8 mouse cellular contexts compared by ENCODE assay signal in the genomic region with DNA sequence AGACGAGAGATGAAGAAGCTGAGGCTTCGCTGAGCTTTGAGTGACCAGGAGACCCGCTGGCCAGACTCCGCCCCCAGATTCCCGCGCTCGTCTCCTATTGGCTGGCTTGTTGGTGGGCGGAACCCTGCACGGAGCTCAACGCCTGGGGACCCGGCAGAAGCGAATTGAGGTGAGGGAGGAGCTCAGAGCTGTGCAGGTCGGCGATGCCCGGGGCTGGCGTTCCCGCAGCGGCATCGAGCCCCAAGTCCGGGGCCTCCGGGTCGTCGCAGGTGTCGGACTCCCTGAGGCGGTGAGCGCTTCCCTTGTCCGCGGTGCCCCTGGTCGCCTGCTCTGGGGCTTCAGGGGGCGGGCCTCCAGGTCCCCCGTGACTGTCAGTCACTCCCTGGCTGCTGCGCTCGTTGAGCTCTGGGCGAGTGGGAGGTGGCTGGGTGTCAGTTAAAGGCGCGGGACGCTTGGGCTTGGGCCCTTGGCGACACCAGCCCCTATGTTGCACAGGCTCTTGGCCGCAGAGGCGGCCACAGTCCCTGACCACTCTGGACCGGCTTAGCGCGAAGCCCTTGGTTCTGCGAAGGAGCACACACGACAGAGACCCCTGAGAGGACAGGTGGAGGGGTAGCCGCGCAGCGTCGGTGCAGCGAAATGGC. TPM values are rescaled to one million over a fixed set of nuclear protein-coding genes. Genes with fewer than 3 reads are reported as not detected.
DNase-seq lines count a peak whose midpoint lies in the region; ATAC-seq and TF ChIP-seq lines count a peak whose summit lies in the region.

Gene Zfp638 (plus strand): TSS at position 156 of the 644 bp plus-strand sequence.

- ATAC-seq in kidney, embryonic 15.5 days (replicated peaks; ENCODE audit: low FRiP score): peak; percentile 98
- peak; percentile 98 for ATAC-seq in monocyte, adult 5-6 weeks (replicated peaks; ENCODE audit: insufficient number of reproducible peaks, low FRiP score, low TSS enrichment, poor library complexity, severe bottlenecking)

- TF ChIP-seq POLR2A in bone marrow macrophage, adult 2 months (IDR thresholded peaks at IDR 0.05; ENCODE audit: borderline replicate concordance, low read depth, low read length): no peak
- peak; percentile 33; the same call in 1 of the 2 replicates for TF ChIP-seq POLR2A in embryonic fibroblast, embryonic 13.5 days (IDR thresholded peaks at IDR 0.05; ENCODE audit: low read depth, low read length)

- H3K9me3 ChIP-seq in heart, embryonic 10.5 days: no peaks in the 10 kb centered on the region
- no peaks in the 10 kb centered on the region for H3K9me3 ChIP-seq in kidney, embryonic 15.5 days (replicated peaks)

- peak within 1 kb of the TSS; percentile 55 for H3K9ac ChIP-seq in kidney, embryonic 15.5 days

- peak within 1 kb of the TSS; percentile 100 for H3K4me2 ChIP-seq in kidney, embryonic 15.5 days

- TF ChIP-seq CTCF in bone marrow macrophage, adult 2 months (IDR thresholded peaks at IDR 0.05; ENCODE audit: low read depth, low read length): no peak
- TF ChIP-seq CTCF in embryonic fibroblast, embryonic 13.5 days (IDR thresholded peaks at IDR 0.05; ENCODE audit: borderline replicate concordance, insufficient read depth, low read length): no peak

- H3K27ac ChIP-seq in bone marrow macrophage, adult 2 months (ENCODE audit: insufficient read depth, low read depth, low read length): peak within 1 kb of the TSS; percentile 41
- H3K27ac ChIP-seq in embryonic fibroblast, embryonic 13.5 days (ENCODE audit: insufficient read depth, low read length): no peak within 1 kb of the TSS
- peak within 1 kb of the TSS; percentile 85 for H3K27ac ChIP-seq in heart, embryonic 10.5 days
- peak within 1 kb of the TSS; percentile 54; the same call in 1 of the 2 replicates for H3K27ac ChIP-seq in kidney, embryonic 15.5 days

- peaks cover 5% of the 10 kb centered on the region; the same call in 1 of the 2 replicates for H3K27me3 ChIP-seq in heart, embryonic 10.5 days (ENCODE audit: insufficient read depth, poor library complexity, severe bottlenecking)
- no peaks in the 10 kb centered on the region for H3K27me3 ChIP-seq in kidney, embryonic 15.5 days

- no peaks in the 10 kb centered on the region for H3K36me3 ChIP-seq in heart, embryonic 10.5 days
- H3K36me3 ChIP-seq in kidney, embryonic 15.5 days: no peaks in the 10 kb centered on the region

- H3K4me3 ChIP-seq in bone marrow macrophage, adult 2 months (ENCODE audit: insufficient read depth, low read length): peak within 1 kb of the TSS; percentile 91
- peak within 1 kb of the TSS; percentile 57 for H3K4me3 ChIP-seq in embryonic fibroblast, embryonic 13.5 days (ENCODE audit: insufficient read depth, low read length)
- peak within 1 kb of the TSS; percentile 74 for H3K4me3 ChIP-seq in heart, embryonic 10.5 days
- peak within 1 kb of the TSS; percentile 77 for H3K4me3 ChIP-seq in kidney, embryonic 15.5 days (replicated peaks)

- WGBS in heart, embryonic 10.5 days: under 1% methylated on average over 50 of the region's 50 CpGs
- WGBS in kidney, embryonic 15.5 days: under 1% methylated on average over 50 of the region's 50 CpGs

- H3K4me1 ChIP-seq in bone marrow macrophage, adult 2 months (ENCODE audit: control insufficient read depth, insufficient read depth, low read length): peaks cover 3% of the 10 kb centered on the region
- H3K4me1 ChIP-seq in embryonic fibroblast, embryonic 13.5 days (ENCODE audit: control insufficient read depth, insufficient read depth, low read length): no peaks in the 10 kb centered on the region
- peaks cover 10% of the 10 kb centered on the region; the same call in 1 of the 2 replicates for H3K4me1 ChIP-seq in heart, embryonic 10.5 days
- peaks cover 15% of the 10 kb centered on the region for H3K4me1 ChIP-seq in kidney, embryonic 15.5 days

- peak; percentile 89 for DNase-seq in A20 (ENCODE audit: low read depth, low spot score)
- peak; percentile 97 for DNase-seq in heart, embryonic 10.5 days (ENCODE audit: low spot score)
- DNase-seq in liver: peak; percentile 93
- peak; percentile 96 to 98 for DNase-seq in spleen, postnatal 4 days (ENCODE audit: low spot score in 2 of 2)

RNA-seq across cellular contexts. Expression of gene Zfp638, which starts in this region (rescaled TPM):
- polyA plus RNA-seq in bone marrow macrophage, adult 2 months (2012; ENCODE audit: insufficient read depth, insufficient read length, missing spikeins): 70.3 and 82.0 TPM in 2 replicates
- 99.5 and 124 TPM in 2 replicates for polyA plus RNA-seq in embryonic fibroblast, embryonic 13.5 days (2011; ENCODE audit: insufficient read length, low read depth, missing spikeins)
- 44.7 and 51.8 TPM in 2 replicates for polyA plus RNA-seq in heart, embryonic 10.5 days (2016; fragmentation: Nextera tagmentation; extraction: Ambion mirVana)
- 56.9 and 67.7 TPM in 2 replicates for polyA plus RNA-seq in kidney, embryonic 15.5 days (2015; fragmentation: Nextera tagmentation; extraction: Ambion mirVana)
- 186 to 334 TPM (median 275 TPM) in 3 replicates for total RNA-seq in monocyte, adult 5-6 weeks (2017)
